In genomic region chr19:43524187-43525103, GRCm38 (mm10) we compare ENCODE assay signal across 8 mouse cellular contexts. TPM values are rescaled to one million over a fixed set of nuclear protein-coding genes. Genes with fewer than 3 reads are reported as not detected.
DNase-seq lines count a peak whose midpoint lies in the region; ATAC-seq and TF ChIP-seq lines count a peak whose summit lies in the region.

Got1 (minus strand) TSS chr19:43524605.

- H3K4me2 ChIP-seq in kidney, embryonic 14.5 days (replicated peaks; ENCODE audit: low read depth, low read length): peak within 1 kb of the TSS; percentile 87
- peak within 1 kb of the TSS; percentile 83 for H3K4me2 ChIP-seq in limb, embryonic 15.5 days

- H3K27me3 ChIP-seq in kidney, embryonic 14.5 days (ENCODE audit: control insufficient read depth, insufficient read depth, low read length): no peaks in the 10 kb centered on the region
- no peaks in the 10 kb centered on the region for H3K27me3 ChIP-seq in limb, embryonic 15.5 days

- no peaks in the 10 kb centered on the region for H3K36me3 ChIP-seq in kidney, embryonic 14.5 days (ENCODE audit: control insufficient read depth, insufficient read depth, low read length)
- H3K36me3 ChIP-seq in limb, embryonic 15.5 days: no peaks in the 10 kb centered on the region

- no peak for TF ChIP-seq CTCF in bone marrow macrophage, adult 2 months (IDR thresholded peaks at IDR 0.05; ENCODE audit: low read depth, low read length)
- no peak for TF ChIP-seq CTCF in embryonic fibroblast, embryonic 13.5 days (IDR thresholded peaks at IDR 0.05; ENCODE audit: borderline replicate concordance, insufficient read depth, low read length)

- H3K4me3 ChIP-seq in bone marrow macrophage, adult 2 months (ENCODE audit: insufficient read depth, low read length): peak within 1 kb of the TSS; percentile 83
- H3K4me3 ChIP-seq in embryonic fibroblast, embryonic 13.5 days (ENCODE audit: insufficient read depth, low read length): peak within 1 kb of the TSS; percentile 85
- H3K4me3 ChIP-seq in kidney, embryonic 14.5 days (ENCODE audit: low read length): peak within 1 kb of the TSS; percentile 50
- peak within 1 kb of the TSS; percentile 76 for H3K4me3 ChIP-seq in limb, embryonic 15.5 days

- peak; percentile 97 for DNase-seq in A20 (ENCODE audit: low read depth, low spot score)
- DNase-seq in heart, adult 9 months (ENCODE audit: low spot score in 2 of 2): peak; percentile 97 to 99
- DNase-seq in monocyte, adult 2 months (ENCODE audit: low read depth in 1 of 2, low spot score in 2 of 2): peak; percentile 70 to 81
- peak; percentile 94 to 95 for DNase-seq in spleen, postnatal 36 days (ENCODE audit: low spot score in 2 of 2)

- peak within 1 kb of the TSS; percentile 71 for H3K9ac ChIP-seq in kidney, embryonic 14.5 days (ENCODE audit: low read depth, low read length)
- peak within 1 kb of the TSS; percentile 59 for H3K9ac ChIP-seq in limb, embryonic 15.5 days

- H3K9me3 ChIP-seq in kidney, embryonic 14.5 days (ENCODE audit: control insufficient read depth, low read length): no peaks in the 10 kb centered on the region
- H3K9me3 ChIP-seq in limb, embryonic 15.5 days: no peaks in the 10 kb centered on the region

- WGBS in kidney, embryonic 14.5 days: under 1% methylated on average over 58 of the region's 58 CpGs
- under 1% methylated on average over 58 of the region's 58 CpGs for WGBS in limb, embryonic 15.5 days

- peaks cover 19% of the 10 kb centered on the region for H3K4me1 ChIP-seq in bone marrow macrophage, adult 2 months (ENCODE audit: control insufficient read depth, insufficient read depth, low read length)
- peaks cover 8% of the 10 kb centered on the region; the same call in 1 of the 2 replicates for H3K4me1 ChIP-seq in embryonic fibroblast, embryonic 13.5 days (ENCODE audit: control insufficient read depth, insufficient read depth, low read length)
- H3K4me1 ChIP-seq in kidney, embryonic 14.5 days (ENCODE audit: control insufficient read depth, insufficient read depth, low read length): peaks cover 18% of the 10 kb centered on the region
- peaks cover 14% of the 10 kb centered on the region for H3K4me1 ChIP-seq in limb, embryonic 15.5 days

- peak within 1 kb of the TSS; percentile 77 for H3K27ac ChIP-seq in bone marrow macrophage, adult 2 months (ENCODE audit: insufficient read depth, low read depth, low read length)
- H3K27ac ChIP-seq in embryonic fibroblast, embryonic 13.5 days (ENCODE audit: insufficient read depth, low read length): peak within 1 kb of the TSS; percentile 58
- H3K27ac ChIP-seq in kidney, embryonic 14.5 days (ENCODE audit: low read depth, low read length): 0 out of 2 replicates have a peak within 1 kb of the TSS, but pooled peaks have one; percentile 32
- H3K27ac ChIP-seq in limb, embryonic 15.5 days: peak within 1 kb of the TSS; percentile 51; the same call in 1 of the 2 replicates

- ATAC-seq in kidney, embryonic 14.5 days (ENCODE audit: low FRiP score, low TSS enrichment): peak; percentile 99
- peak; percentile 99 for ATAC-seq in limb, embryonic 15.5 days (ENCODE audit: insufficient number of reproducible peaks, low FRiP score, low TSS enrichment, low read depth)

- peak; percentile 55; the same call in 1 of the 2 replicates for TF ChIP-seq POLR2A in bone marrow macrophage, adult 2 months (IDR thresholded peaks at IDR 0.05; ENCODE audit: borderline replicate concordance, low read depth, low read length)
- TF ChIP-seq POLR2A in embryonic fibroblast, embryonic 13.5 days (IDR thresholded peaks at IDR 0.05; ENCODE audit: low read depth, low read length): peak; percentile 84

RNA-seq across cellular contexts. Expression of gene Got1, which starts in this region (rescaled TPM):
- polyA plus RNA-seq in bone marrow macrophage, adult 2 months (2012; ENCODE audit: insufficient read depth, insufficient read length, missing spikeins): 49.3 and 53.5 TPM in 2 replicates
- 48.1 and 56.5 TPM in 2 replicates for polyA plus RNA-seq in embryonic fibroblast, embryonic 13.5 days (2011; ENCODE audit: insufficient read length, low read depth, missing spikeins)
- 38.0 and 43.4 TPM in 2 replicates for polyA plus RNA-seq in kidney, embryonic 14.5 days (2014; fragmentation: Nextera tagmentation; extraction: Ambion mirVana)
- 22.7 and 30.6 TPM in 2 replicates for polyA plus RNA-seq in limb, embryonic 15.5 days (2015; fragmentation: Nextera tagmentation; extraction: Ambion mirVana)

Comparison
In these comparisons a context has a peak if more than half of its experiments do, and no peak if none do; other contexts are left out.
1. Peak in every context shown above with its lines: DNase-seq, ATAC-seq, H3K4me3 ChIP-seq and H3K27ac ChIP-seq.